Mouse (Mus musculus): ENCODE data around the gene Gm28308.
A peak's percentile ranks its signal among the peaks of the same experiment; 100 is the strongest.

Gene Gm28308

GRCm38 (mm10) chr6:52246403-52246803, 33.3 kb upstream of the Gm28308 start:
- DNase-seq: no peak

- no peak for DNase-seq
Measured at GRCm38 (mm10) chr6:52245757-52246142, 32.6 kb upstream of the Gm28308 start, which contains the start of gene Hoxa11. Hoxa11 (minus strand) TSS chr6:52245810.

- DNase-seq: no peak
Measured at GRCm38 (mm10) chr6:52245040-52245756, 32.1 kb upstream of the Gm28308 start.

- DNase-seq: no peak
Measured at GRCm38 (mm10) chr6:52244471-52245039, 31.4 kb upstream of the Gm28308 start.

- DNase-seq: no peak
Measured at GRCm38 (mm10) chr6:52243681-52244121, 30.6 kb upstream of the Gm28308 start.

GRCm38 (mm10) chr6:52242801-52243332, 29.7 kb upstream of the Gm28308 start:
- no peak for DNase-seq

- DNase-seq: no peak
Measured at GRCm38 (mm10) chr6:52241001-52241621, 28.0 kb upstream of the Gm28308 start.

GRCm38 (mm10) chr6:52240389-52241000, 27.4 kb upstream of the Gm28308 start, which contains the start of gene Hoxa10:
Hoxa10 (minus strand) TSS chr6:52240854.
- peak; percentile 85 for DNase-seq

GRCm38 (mm10) chr6:52239625-52240388, 26.7 kb upstream of the Gm28308 start:
- DNase-seq: no peak

GRCm38 (mm10) chr6:52238976-52239375, 25.8 kb upstream of the Gm28308 start:
- DNase-seq: no peak

GRCm38 (mm10) chr6:52238155-52238545, 25.0 kb upstream of the Gm28308 start:
- no peak for DNase-seq

GRCm38 (mm10) chr6:52237346-52238154, 24.4 kb upstream of the Gm28308 start:
- DNase-seq: no peak

GRCm38 (mm10) chr6:52236806-52237205, 23.7 kb upstream of the Gm28308 start:
- no peak for DNase-seq

GRCm38 (mm10) chr6:52235866-52236265, 22.7 kb upstream of the Gm28308 start:
- DNase-seq: no peak

GRCm38 (mm10) chr6:52235267-52235666, 22.1 kb upstream of the Gm28308 start:
- DNase-seq: no peak

GRCm38 (mm10) chr6:52234428-52235140, 21.4 kb upstream of the Gm28308 start:
- no peak for DNase-seq

GRCm38 (mm10) chr6:52233546-52234427, 20.6 kb upstream of the Gm28308 start:
- DNase-seq: no peak

GRCm38 (mm10) chr6:52232984-52233545, 19.9 kb upstream of the Gm28308 start:
- no peak for DNase-seq

GRCm38 (mm10) chr6:52232568-52232965, 19.4 kb upstream of the Gm28308 start:
- no peak for DNase-seq
